Mouse (Mus musculus): Measurements from ENCODE around the gene AL731706.1. TPM values are rescaled to one million over a fixed set of nuclear protein-coding genes. Genes with fewer than 3 reads are reported as not detected.

AL731706.1 gene
- polyA plus RNA-seq, 1 experiment = 1.8 TPM

- Histone ChIP-seq H3K36me3 (replicated peaks; ENCODE audit: low read length) (no peaks in the 10 kb centered on the region), H3K4me3 (replicated peaks) (no peak overlapping the region), H3K27me3 (replicated peaks) (no peaks in the 10 kb centered on the region), H3K9me3 (no peaks in the 10 kb centered on the region), H3K4me1 (no peaks in the 10 kb centered on the region)
- TF ChIP-seq GATA1 (IDR thresholded peaks at IDR 0.05; ENCODE audit: borderline replicate concordance, low read length) (no peak), FLI1 (IDR thresholded peaks at IDR 0.05; ENCODE audit: low read length) (no peak)
Observed at GRCm38 (mm10) chr2:136850366-136850765, 40.8 kb downstream of the AL731706.1 start.

GRCm38 (mm10) chr2:136837994-136838393 lies 53.2 kb downstream of the AL731706.1 start:
- H3K4me3 ChIP-seq (replicated peaks) = no peak overlapping the region
- H3K36me3 ChIP-seq (replicated peaks; ENCODE audit: low read length) = no peaks in the 10 kb centered on the region
- TF ChIP-seq FLI1 (IDR thresholded peaks at IDR 0.05; ENCODE audit: low read length) = no peak
- no peak for TF ChIP-seq GATA1 (IDR thresholded peaks at IDR 0.05; ENCODE audit: borderline replicate concordance, low read length)
- H3K4me1 ChIP-seq = no peaks in the 10 kb centered on the region
- no peaks in the 10 kb centered on the region for H3K27me3 ChIP-seq (replicated peaks)
- H3K9me3 ChIP-seq = no peaks in the 10 kb centered on the region

- Histone ChIP-seq H3K9me3 (no peaks in the 10 kb centered on the region), H3K36me3 (replicated peaks; ENCODE audit: low read length) (no peaks in the 10 kb centered on the region), H3K4me3 (replicated peaks) (no peak overlapping the region), H3K27me3 (replicated peaks) (no peaks in the 10 kb centered on the region), H3K4me1 (0 out of 2 replicates have a peak, but pooled peaks cover 3% of the 10 kb centered on the region)
- no peak for TF ChIP-seq FLI1 (IDR thresholded peaks at IDR 0.05; ENCODE audit: low read length)
- TF ChIP-seq GATA1 (IDR thresholded peaks at IDR 0.05; ENCODE audit: borderline replicate concordance, low read length) = no peak
Observed at GRCm38 (mm10) chr2:136835882-136836281, 55.3 kb downstream of the AL731706.1 start.

GRCm38 (mm10) chr2:136834715-136835075 lies 56.5 kb downstream of the AL731706.1 start:
- Histone ChIP-seq H3K36me3 (replicated peaks; ENCODE audit: low read length) (no peaks in the 10 kb centered on the region), H3K4me1 (0 out of 2 replicates have a peak, but pooled peaks cover 3% of the 10 kb centered on the region), H3K27me3 (replicated peaks) (no peaks in the 10 kb centered on the region), H3K9me3 (no peaks in the 10 kb centered on the region), H3K4me3 (replicated peaks) (no peak overlapping the region)
- TF ChIP-seq GATA1 (IDR thresholded peaks at IDR 0.05; ENCODE audit: borderline replicate concordance, low read length) = no peak
- no peak for TF ChIP-seq FLI1 (IDR thresholded peaks at IDR 0.05; ENCODE audit: low read length)

- Histone ChIP-seq H3K9me3 (no peaks in the 10 kb centered on the region), H3K27me3 (replicated peaks) (no peaks in the 10 kb centered on the region), H3K36me3 (replicated peaks; ENCODE audit: low read length) (no peaks in the 10 kb centered on the region), H3K4me3 (replicated peaks) (no peak overlapping the region), H3K4me1 (0 out of 2 replicates have a peak, but pooled peaks cover 3% of the 10 kb centered on the region)
- TF ChIP-seq GATA1 (IDR thresholded peaks at IDR 0.05; ENCODE audit: borderline replicate concordance, low read length) (no peak), FLI1 (IDR thresholded peaks at IDR 0.05; ENCODE audit: low read length) (no peak)
Observed at GRCm38 (mm10) chr2:136833976-136834714, 57.0 kb downstream of the AL731706.1 start.

- Histone ChIP-seq H3K4me3 (replicated peaks) (no peak overlapping the region), H3K36me3 (replicated peaks; ENCODE audit: low read length) (no peaks in the 10 kb centered on the region), H3K27me3 (replicated peaks) (no peaks in the 10 kb centered on the region), H3K9me3 (no peaks in the 10 kb centered on the region), H3K4me1 (peaks cover 4% of the 10 kb centered on the region; the same call in 1 of the 2 replicates)
- TF ChIP-seq FLI1 (IDR thresholded peaks at IDR 0.05; ENCODE audit: low read length) (no peak), GATA1 (IDR thresholded peaks at IDR 0.05; ENCODE audit: borderline replicate concordance, low read length) (no peak)
Observed at GRCm38 (mm10) chr2:136832936-136833335, 58.3 kb downstream of the AL731706.1 start.

Other genes with a start within 250 kb of the AL731706.1 start
- 0.12 TPM in 1 of 2 replicates, not detected in the other for gene Snap25, start 177.9 kb downstream of the AL731706.1 start, polyA plus RNA-seq (2012; ENCODE audit: insufficient read depth, low replicate concordance)
- 4.8 TPM in 1 of 2 replicates, not detected in the other for gene AL731706.2, start 5.7 kb downstream of the AL731706.1 start, polyA plus RNA-seq (2012; ENCODE audit: insufficient read depth, low replicate concordance)
- 0.11 TPM in 1 of 2 replicates, not detected in the other for gene Slx4ip, start 171 bp downstream of the AL731706.1 start, polyA plus RNA-seq (2012; ENCODE audit: insufficient read depth, low replicate concordance)
- gene Mkks, start within 50 bp of the AL731706.1 start, polyA plus RNA-seq (2012; ENCODE audit: insufficient read depth, low replicate concordance) = not detected in 2 replicates
- gene Jag1, start 225.3 kb upstream of the AL731706.1 start, polyA plus RNA-seq (2012; ENCODE audit: insufficient read depth, low replicate concordance) = not detected in 2 replicates

Measured in megakaryocyte, embryonic 14.5 days (primary cell).